Mouse (Mus musculus): ENCODE measurements at regions not wholly inside any gene's neighbourhood (a gene's known extent, or its start where the extent isn't known, plus 50 kb on each side); places are given as distances from the start of the nearest gene placed in this dataset.

DNA sequence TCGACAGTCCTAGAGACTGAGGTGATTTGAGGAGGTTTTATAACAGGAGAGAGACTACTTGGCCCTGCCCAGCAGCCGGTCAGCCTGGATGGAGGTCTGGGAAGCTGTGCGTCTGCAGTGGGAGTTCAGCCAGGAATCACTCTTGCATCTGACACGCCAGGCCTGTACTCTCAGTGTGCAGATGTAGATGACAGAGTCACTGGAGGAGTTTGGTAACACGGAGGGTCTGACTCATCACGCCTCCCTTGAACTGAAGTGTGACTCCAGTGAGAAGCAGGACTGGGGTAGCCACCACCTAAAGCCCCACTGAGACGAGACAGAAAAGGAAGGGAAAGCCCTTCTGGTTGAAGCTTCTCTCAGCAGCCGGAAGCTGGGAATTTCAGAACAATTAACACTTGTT lies 55.9 kb downstream of the C1ql2 start:
- DNase-seq (ENCODE audit: low read depth, low spot score): no peak

DNA sequence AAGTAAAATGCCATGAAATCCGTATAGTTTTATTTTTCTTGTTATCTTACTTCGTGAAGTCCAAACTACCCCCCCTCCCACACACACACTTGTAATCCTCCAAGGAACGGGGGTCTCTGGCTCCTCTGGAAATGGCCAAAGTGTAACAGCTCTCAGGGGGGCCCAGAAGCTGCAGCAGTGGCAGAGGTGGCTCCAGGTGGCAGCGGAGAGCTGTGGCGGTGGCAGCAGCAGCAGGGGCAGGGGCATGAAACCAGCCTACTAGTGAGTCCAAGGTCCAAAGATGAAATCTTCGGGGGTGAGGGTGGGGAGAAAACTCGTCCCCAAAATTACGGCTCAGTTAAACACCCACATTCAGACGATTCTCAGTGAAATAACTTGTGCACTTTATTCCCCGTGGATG lies 62.9 kb downstream of the C1ql2 start:
- DNase-seq (ENCODE audit: low read depth, low spot score): peak; percentile 25

DNA sequence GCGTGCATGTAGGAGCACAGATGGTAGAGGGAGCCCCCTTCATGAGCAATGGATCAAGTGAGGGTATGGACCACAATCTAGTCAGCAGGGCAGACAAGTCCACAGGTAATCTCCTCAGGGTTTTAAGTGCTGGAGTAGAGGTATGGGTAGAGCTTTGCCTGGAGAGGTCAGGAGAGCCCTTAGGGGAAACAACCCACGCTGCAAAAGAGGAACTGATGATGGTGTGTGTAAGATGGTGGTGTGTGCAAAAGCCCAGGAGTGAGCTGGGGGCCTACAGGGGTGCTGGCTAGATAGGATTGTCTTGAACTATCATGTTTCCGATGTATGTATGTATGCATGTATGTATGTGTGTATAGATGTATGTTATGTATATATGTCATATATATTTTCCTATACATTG lies 75.6 kb downstream of the C1ql2 start:
- no peak for DNase-seq (ENCODE audit: low read depth, low spot score)
